Mouse (Mus musculus) erythroblast, embryonic 14.5 days (primary cell): Measurements from ENCODE around the gene Tsg101.

Experiments used
- GATA1 ChIP-seq: IDR thresholded peaks from 2 replicates; pipeline ENCODE4 v1.6.1; 2012; ENCODE audit warnings: low read length, inconsistent platforms, mixed read lengths
- TAL1 ChIP-seq: IDR thresholded peaks from 3 replicates; pipeline ENCODE4 v1.6.1; 2012; ENCODE audit warnings: low read length, inconsistent platforms, mixed read lengths

DNA sequence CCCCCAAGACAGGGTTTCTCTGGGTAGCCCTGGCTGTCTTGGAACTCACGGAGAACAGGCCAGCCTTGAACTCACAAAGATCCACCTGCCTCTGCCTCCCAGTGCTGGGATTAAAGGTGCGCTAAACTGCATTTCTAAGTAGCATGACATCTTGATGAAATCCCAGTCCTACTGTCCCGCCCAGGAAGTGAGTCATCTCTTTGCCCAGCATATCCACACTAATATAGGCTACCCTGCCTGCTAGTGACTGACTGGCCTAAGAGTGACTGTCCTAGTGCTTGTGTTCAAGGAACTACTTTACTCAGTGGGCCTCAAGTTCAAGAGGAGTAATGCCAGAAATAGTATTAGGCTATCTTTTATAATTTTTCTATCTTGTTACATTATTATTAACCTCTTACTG is 3.4 kb downstream of the Tsg101 start:
- TF ChIP-seq GATA1: no peak
- TF ChIP-seq TAL1: no peak
